Mouse (Mus musculus) liver, postnatal 0 days (tissue): Measurements from ENCODE around the gene Nfatc3.

ENCODE experiments used
- CTCF ChIP-seq: sonication (generic); IDR thresholded peaks from 2 replicates; pipeline ENCODE4 v1.5.1; 2016; ENCODE audit warnings: antibody characterized with exemption, low read depth
- EP300 ChIP-seq: IDR thresholded peaks from 2 replicates; pipeline ENCODE4 v1.6.1; 2016; ENCODE audit warnings: antibody characterized with exemption, low read depth, mild to moderate bottlenecking

GRCm38 (mm10) chr8:106127882-106128410, 69.3 kb downstream of the Nfatc3 start:
- no peak for TF ChIP-seq CTCF
- TF ChIP-seq EP300: no peak
